Mouse (Mus musculus): ENCODE measurements at regions not wholly inside any gene's neighbourhood (a gene's known extent, or its start where the extent isn't known, plus 50 kb on each side); places are given as distances from the start of the nearest gene placed in this dataset.

- Histone ChIP-seq H3K4me1 (ENCODE audit: control insufficient read depth, insufficient read depth, low read length) (no peaks in the 10 kb centered on the region), H3K4me3 (replicated peaks; ENCODE audit: control insufficient read depth, low read depth, low read length) (no peak overlapping the region), H3K27ac (ENCODE audit: control insufficient read depth, insufficient read depth, low read depth, low read length, poor library complexity) (no peak overlapping the region)
- 72% methylated on average over 3 of the region's 3 CpGs for WGBS
- TF ChIP-seq POLR2A (IDR thresholded peaks at IDR 0.05; ENCODE audit: borderline replicate concordance, control insufficient read depth, low read depth, low read length): no peak
- TF ChIP-seq CTCF (IDR thresholded peaks at IDR 0.05; ENCODE audit: control insufficient read depth, insufficient read depth, low read length): no peak
These were observed 498.6 kb upstream of the Acvr2a start for GRCm38 (mm10) chr2:48315306-48315705.

GRCm38 (mm10) chr2:48316180-48316889 is 497.6 kb upstream of the Acvr2a start:
- H3K27ac ChIP-seq (ENCODE audit: control insufficient read depth, insufficient read depth, low read depth, low read length, poor library complexity): no peak overlapping the region
- no peaks in the 10 kb centered on the region for H3K4me1 ChIP-seq (ENCODE audit: control insufficient read depth, insufficient read depth, low read length)
- TF ChIP-seq POLR2A (IDR thresholded peaks at IDR 0.05; ENCODE audit: borderline replicate concordance, control insufficient read depth, low read depth, low read length): no peak
- no peak for TF ChIP-seq CTCF (IDR thresholded peaks at IDR 0.05; ENCODE audit: control insufficient read depth, insufficient read depth, low read length)
- H3K4me3 ChIP-seq (replicated peaks; ENCODE audit: control insufficient read depth, low read depth, low read length): no peak overlapping the region
- 77% methylated on average over 8 of the region's 8 CpGs for WGBS

GRCm38 (mm10) chr2:48317821-48318220 is 496.1 kb upstream of the Acvr2a start:
- no peak for TF ChIP-seq POLR2A (IDR thresholded peaks at IDR 0.05; ENCODE audit: borderline replicate concordance, control insufficient read depth, low read depth, low read length)
- no peak for TF ChIP-seq CTCF (IDR thresholded peaks at IDR 0.05; ENCODE audit: control insufficient read depth, insufficient read depth, low read length)
- H3K4me3 ChIP-seq (replicated peaks; ENCODE audit: control insufficient read depth, low read depth, low read length): no peak overlapping the region
- WGBS: 89% methylated on average over 7 of the region's 7 CpGs
- no peaks in the 10 kb centered on the region for H3K4me1 ChIP-seq (ENCODE audit: control insufficient read depth, insufficient read depth, low read length)
- no peak overlapping the region for H3K27ac ChIP-seq (ENCODE audit: control insufficient read depth, insufficient read depth, low read depth, low read length, poor library complexity)

GRCm38 (mm10) chr2:48318384-48319030 is 495.4 kb upstream of the Acvr2a start:
- H3K27ac ChIP-seq (ENCODE audit: control insufficient read depth, insufficient read depth, low read depth, low read length, poor library complexity): no peak overlapping the region
- TF ChIP-seq POLR2A (IDR thresholded peaks at IDR 0.05; ENCODE audit: borderline replicate concordance, control insufficient read depth, low read depth, low read length): no peak
- no peak for TF ChIP-seq CTCF (IDR thresholded peaks at IDR 0.05; ENCODE audit: control insufficient read depth, insufficient read depth, low read length)

GRCm38 (mm10) chr2:48321471-48321870 is 492.4 kb upstream of the Acvr2a start:
- 73% methylated on average over 4 of the region's 4 CpGs for WGBS
- H3K4me3 ChIP-seq (replicated peaks; ENCODE audit: control insufficient read depth, low read depth, low read length): no peak overlapping the region
- H3K27ac ChIP-seq (ENCODE audit: control insufficient read depth, insufficient read depth, low read depth, low read length, poor library complexity): no peak overlapping the region
- no peaks in the 10 kb centered on the region for H3K4me1 ChIP-seq (ENCODE audit: control insufficient read depth, insufficient read depth, low read length)
- no peak for TF ChIP-seq CTCF (IDR thresholded peaks at IDR 0.05; ENCODE audit: control insufficient read depth, insufficient read depth, low read length)
- TF ChIP-seq POLR2A (IDR thresholded peaks at IDR 0.05; ENCODE audit: borderline replicate concordance, control insufficient read depth, low read depth, low read length): no peak

More at GRCm38 (mm10) chr2:48318384-48319030, 495.4 kb upstream of the Acvr2a start:
- H3K4me1 ChIP-seq (ENCODE audit: control insufficient read depth, insufficient read depth, low read length): no peaks in the 10 kb centered on the region
- 70% methylated on average over 8 of the region's 8 CpGs for WGBS
- no peak overlapping the region for H3K4me3 ChIP-seq (replicated peaks; ENCODE audit: control insufficient read depth, low read depth, low read length)

GRCm38 (mm10) chr2:48322278-48322677 is 491.6 kb upstream of the Acvr2a start:
- no peak overlapping the region for H3K27ac ChIP-seq (ENCODE audit: control insufficient read depth, insufficient read depth, low read depth, low read length, poor library complexity)
- TF ChIP-seq POLR2A (IDR thresholded peaks at IDR 0.05; ENCODE audit: borderline replicate concordance, control insufficient read depth, low read depth, low read length) (no peak), CTCF (IDR thresholded peaks at IDR 0.05; ENCODE audit: control insufficient read depth, insufficient read depth, low read length) (no peak)
- 54% methylated on average over 5 of the region's 5 CpGs for WGBS
- no peaks in the 10 kb centered on the region for H3K4me1 ChIP-seq (ENCODE audit: control insufficient read depth, insufficient read depth, low read length)
- H3K4me3 ChIP-seq (replicated peaks; ENCODE audit: control insufficient read depth, low read depth, low read length): no peak overlapping the region

GRCm38 (mm10) chr2:48328204-48328603 is 485.7 kb upstream of the Acvr2a start:
- TF ChIP-seq CTCF (IDR thresholded peaks at IDR 0.05; ENCODE audit: control insufficient read depth, insufficient read depth, low read length): no peak
- no peak for TF ChIP-seq POLR2A (IDR thresholded peaks at IDR 0.05; ENCODE audit: borderline replicate concordance, control insufficient read depth, low read depth, low read length)
- Histone ChIP-seq H3K27ac (ENCODE audit: control insufficient read depth, insufficient read depth, low read depth, low read length, poor library complexity) (no peak overlapping the region), H3K4me1 (ENCODE audit: control insufficient read depth, insufficient read depth, low read length) (no peaks in the 10 kb centered on the region), H3K4me3 (replicated peaks; ENCODE audit: control insufficient read depth, low read depth, low read length) (no peak overlapping the region)

GRCm38 (mm10) chr2:48332783-48333182 is 481.1 kb upstream of the Acvr2a start:
- H3K27ac ChIP-seq (ENCODE audit: control insufficient read depth, insufficient read depth, low read depth, low read length, poor library complexity): no peak overlapping the region
- H3K4me1 ChIP-seq (ENCODE audit: control insufficient read depth, insufficient read depth, low read length): no peaks in the 10 kb centered on the region
- TF ChIP-seq POLR2A (IDR thresholded peaks at IDR 0.05; ENCODE audit: borderline replicate concordance, control insufficient read depth, low read depth, low read length): no peak
- TF ChIP-seq CTCF (IDR thresholded peaks at IDR 0.05; ENCODE audit: control insufficient read depth, insufficient read depth, low read length): no peak
- peak overlapping the region; percentile 62 for H3K4me3 ChIP-seq (replicated peaks; ENCODE audit: control insufficient read depth, low read depth, low read length)
- WGBS: 6% methylated on average over 10 of the region's 10 CpGs
